Mouse (Mus musculus) neural tube, embryonic 11.5 days (tissue): Measurements from ENCODE around the gene Pard3b. TPM values are rescaled to one million over a fixed set of nuclear protein-coding genes. Genes with fewer than 3 reads are reported as not detected.

Source experiments
- ATAC-seq: fragments of 200-750 bp; cut with Nextera tagmentation; 2 replicates; pipeline ENCODE4 v1.8.0; 2017; ENCODE audit warnings: moderate number of reproducible peaks, mild to moderate bottlenecking, moderate TSS enrichment, moderate library complexity; ENCODE audit not compliant: insufficient read depth, low FRiP score, low TSS enrichment
- DNase-seq: peaks from one replicate; pipeline ENCODE4 v3.0.0-alpha.2; 2015; ENCODE audit warnings: low spot score
- H3K27ac ChIP-seq: fragments of 300-500 bp; sonication (generic); 2 replicates; pipeline ENCODE4 v1.5.1; 2014; ENCODE audit warnings: low read depth, mild to moderate bottlenecking, low read length
- H3K27me3 ChIP-seq: fragments of 300-500 bp; sonication (generic); 2 replicates; pipeline ENCODE4 v1.6.1; 2014; ENCODE audit warnings: mild to moderate bottlenecking, low read length, mixed read lengths; ENCODE audit not compliant: control insufficient read depth, insufficient read depth
- H3K36me3 ChIP-seq: fragments of 300-500 bp; sonication (generic); 2 replicates; pipeline ENCODE4 v1.6.1; 2014; ENCODE audit warnings: mild to moderate bottlenecking, low read length, moderate library complexity, mixed read lengths; ENCODE audit not compliant: control insufficient read depth, insufficient read depth
- H3K4me1 ChIP-seq: fragments of 300-500 bp; sonication (generic); 2 replicates; pipeline ENCODE4 v1.6.1; 2014; ENCODE audit warnings: low read length, mixed read lengths; ENCODE audit not compliant: control insufficient read depth, insufficient read depth
- H3K4me2 ChIP-seq: fragments of 300-500 bp; sonication (generic); 2 replicates; pipeline ENCODE4 v1.6.1; 2014; ENCODE audit warnings: low read depth, mild to moderate bottlenecking, moderate library complexity
- H3K4me3 ChIP-seq: fragments of 300-500 bp; sonication (generic); 2 replicates; pipeline ENCODE4 v1.5.1; 2014; ENCODE audit warnings: low read depth, low read length
- H3K9ac ChIP-seq: fragments of 300-500 bp; sonication (generic); 2 replicates; pipeline ENCODE4 v1.6.1; 2014; ENCODE audit warnings: mild to moderate bottlenecking, low read length
- H3K9me3 ChIP-seq: fragments of 300-500 bp; sonication (generic); 2 replicates; pipeline ENCODE4 v1.6.1; 2016; ENCODE audit warnings: low read length; ENCODE audit not compliant: control insufficient read depth
- WGBS: fragments of 180-500 bp; shearing (Covaris S2); extraction: QIAGEN DNeasy Blood & Tissue Kit; methylation state at CpG from one replicate; pipeline ENCODE4 v1.1.7; 2014; 5-methylcytosine and 5-hydroxymethylcytosine counted together
- polyA plus RNA-seq: library from polyadenylated mRNA; unstranded; fragments of >200 nt; fragmentation: Nextera tagmentation; extraction: Ambion mirVana; gene quantifications from 2 replicates; pipeline ENCODE4 v1.2.1, GENCODE M21; 2014

Gene Pard3b
- polyA plus RNA-seq, 1 experiment from 2014 or later = 12.6 TPM

- 69% methylated on average over 2 of the region's 2 CpGs for WGBS
Observed at GRCm38 (mm10) chr1:62425369-62425768, 786.7 kb downstream of the Pard3b start.

GRCm38 (mm10) chr1:62428736-62429135, 790.1 kb downstream of the Pard3b start:
- H3K4me3 ChIP-seq = no peak overlapping the region
- no peaks in the 10 kb centered on the region for H3K27me3 ChIP-seq
- DNase-seq (no peak), ATAC-seq (no peak)
- 82% methylated on average over 6 of the region's 6 CpGs for WGBS
- H3K9ac ChIP-seq = no peak overlapping the region
- H3K4me1 ChIP-seq = no peaks in the 10 kb centered on the region
- H3K36me3 ChIP-seq = no peaks in the 10 kb centered on the region
- no peak overlapping the region for H3K4me2 ChIP-seq
- no peak overlapping the region for H3K27ac ChIP-seq
- no peaks in the 10 kb centered on the region for H3K9me3 ChIP-seq

More at GRCm38 (mm10) chr1:62425369-62425768, 786.7 kb downstream of the Pard3b start:
- no peak overlapping the region for H3K4me2 ChIP-seq
- no peaks in the 10 kb centered on the region for H3K9me3 ChIP-seq
- no peaks in the 10 kb centered on the region for H3K27me3 ChIP-seq
- H3K36me3 ChIP-seq = no peaks in the 10 kb centered on the region
- ATAC-seq = no peak
- no peaks in the 10 kb centered on the region for H3K4me1 ChIP-seq
- no peak overlapping the region for H3K27ac ChIP-seq
- H3K9ac ChIP-seq = no peak overlapping the region
- H3K4me3 ChIP-seq = no peak overlapping the region
- DNase-seq = no peak

- no peak overlapping the region for H3K9ac ChIP-seq
- ATAC-seq = no peak
- DNase-seq = no peak
- H3K4me1 ChIP-seq = no peaks in the 10 kb centered on the region
- no peak overlapping the region for H3K27ac ChIP-seq
- H3K4me3 ChIP-seq = no peak overlapping the region
- no peaks in the 10 kb centered on the region for H3K27me3 ChIP-seq
- no peaks in the 10 kb centered on the region for H3K36me3 ChIP-seq
- H3K9me3 ChIP-seq = no peaks in the 10 kb centered on the region
- WGBS = 78% methylated on average over 17 of the region's 17 CpGs
- no peak overlapping the region for H3K4me2 ChIP-seq
Observed at GRCm38 (mm10) chr1:62429333-62430182, 790.9 kb downstream of the Pard3b start.

GRCm38 (mm10) chr1:62431054-62431453, 792.4 kb downstream of the Pard3b start:
- no peak overlapping the region for H3K4me3 ChIP-seq
- H3K9me3 ChIP-seq = no peaks in the 10 kb centered on the region
- H3K27ac ChIP-seq = no peak overlapping the region
- no peaks in the 10 kb centered on the region for H3K27me3 ChIP-seq
- H3K36me3 ChIP-seq = no peaks in the 10 kb centered on the region
- no peak overlapping the region for H3K9ac ChIP-seq
- H3K4me1 ChIP-seq = no peaks in the 10 kb centered on the region
- no peak overlapping the region for H3K4me2 ChIP-seq
- no peak for ATAC-seq
- 56% methylated on average over 6 of the region's 6 CpGs for WGBS
- no peak for DNase-seq

- Histone ChIP-seq H3K9me3 (no peaks in the 10 kb centered on the region), H3K36me3 (no peaks in the 10 kb centered on the region), H3K27me3 (no peaks in the 10 kb centered on the region), H3K4me3 (no peak overlapping the region), H3K9ac (no peak overlapping the region), H3K4me1 (no peaks in the 10 kb centered on the region), H3K27ac (no peak overlapping the region), H3K4me2 (no peak overlapping the region)
- ATAC-seq (no peak), DNase-seq (no peak)
- WGBS = 79% methylated on average over 5 of the region's 5 CpGs
Observed at GRCm38 (mm10) chr1:62433891-62434290, 795.3 kb downstream of the Pard3b start.

GRCm38 (mm10) chr1:62435844-62436243, 797.2 kb downstream of the Pard3b start:
- no peak overlapping the region for H3K4me2 ChIP-seq
- ATAC-seq (no peak), DNase-seq (no peak)
- H3K4me3 ChIP-seq = no peak overlapping the region
- H3K4me1 ChIP-seq = no peaks in the 10 kb centered on the region
- no peak overlapping the region for H3K27ac ChIP-seq
- H3K27me3 ChIP-seq = no peaks in the 10 kb centered on the region
- H3K9me3 ChIP-seq = no peaks in the 10 kb centered on the region
- H3K36me3 ChIP-seq = no peaks in the 10 kb centered on the region
- H3K9ac ChIP-seq = no peak overlapping the region
- 54% methylated on average over 9 of the region's 9 CpGs for WGBS

GRCm38 (mm10) chr1:62436304-62436703, 797.7 kb downstream of the Pard3b start:
- Histone ChIP-seq H3K27me3 (no peaks in the 10 kb centered on the region), H3K4me1 (no peaks in the 10 kb centered on the region), H3K9ac (no peak overlapping the region), H3K9me3 (no peaks in the 10 kb centered on the region), H3K4me2 (no peak overlapping the region), H3K27ac (no peak overlapping the region), H3K4me3 (no peak overlapping the region), H3K36me3 (no peaks in the 10 kb centered on the region)
- WGBS = 84% methylated on average over 3 of the region's 3 CpGs
- no peak for ATAC-seq
- no peak for DNase-seq

GRCm38 (mm10) chr1:62437493-62437892, 798.9 kb downstream of the Pard3b start:
- no peaks in the 10 kb centered on the region for H3K27me3 ChIP-seq
- no peaks in the 10 kb centered on the region for H3K36me3 ChIP-seq
- no peak overlapping the region for H3K4me2 ChIP-seq
- H3K9ac ChIP-seq = no peak overlapping the region
- H3K4me1 ChIP-seq = no peaks in the 10 kb centered on the region
- H3K4me3 ChIP-seq = no peak overlapping the region
- no peaks in the 10 kb centered on the region for H3K9me3 ChIP-seq
- no peak overlapping the region for H3K27ac ChIP-seq
- ATAC-seq = no peak
- WGBS = 85% methylated on average over 3 of the region's 3 CpGs
- no peak for DNase-seq

- DNase-seq (no peak), ATAC-seq (no peak)
- Histone ChIP-seq H3K27me3 (no peaks in the 10 kb centered on the region), H3K4me3 (no peak overlapping the region), H3K27ac (no peak overlapping the region), H3K4me1 (no peaks in the 10 kb centered on the region), H3K36me3 (no peaks in the 10 kb centered on the region), H3K4me2 (no peak overlapping the region), H3K9ac (no peak overlapping the region), H3K9me3 (no peaks in the 10 kb centered on the region)
- WGBS = 92% methylated on average over 3 of the region's 3 CpGs
Observed at GRCm38 (mm10) chr1:62444406-62444805, 805.8 kb downstream of the Pard3b start.
